Mouse (Mus musculus) hindbrain, postnatal 0 days (tissue): ENCODE results near the gene Ell. TPM values are rescaled to one million over a fixed set of nuclear protein-coding genes. Genes with fewer than 3 reads are reported as not detected.

Experiments
- ATAC-seq: fragments of 200-750 bp; cut with Nextera tagmentation; 2 replicates; pipeline ENCODE4 v1.8.0; 2017; ENCODE audit warnings: mild to moderate bottlenecking, moderate TSS enrichment, moderate library complexity
- DNase-seq: peaks from one replicate; pipeline ENCODE4 v3.0.0-alpha.2; 2015; ENCODE audit warnings: low spot score
- H3K27ac ChIP-seq: fragments of 300-500 bp; sonication (generic); 2 replicates; pipeline ENCODE4 v1.5.1; 2014; ENCODE audit warnings: mild to moderate bottlenecking
- H3K27me3 ChIP-seq: fragments of 300-500 bp; sonication (generic); 2 replicates; pipeline ENCODE4 v1.6.1; 2014; ENCODE audit warnings: low read length, mixed read lengths; ENCODE audit not compliant: insufficient read depth
- H3K36me3 ChIP-seq: fragments of 300-500 bp; sonication (generic); 2 replicates; pipeline ENCODE4 v1.6.1; 2014; ENCODE audit warnings: low read length, mixed read lengths; ENCODE audit not compliant: insufficient read depth
- H3K4me1 ChIP-seq: fragments of 300-500 bp; sonication (generic); 2 replicates; pipeline ENCODE4 v1.6.1; 2014; ENCODE audit warnings: antibody characterized with exemption, low read length, mixed read lengths; ENCODE audit not compliant: insufficient read depth
- H3K4me2 ChIP-seq: fragments of 300-500 bp; sonication (generic); 2 replicates; pipeline ENCODE4 v1.6.1; 2014; ENCODE audit warnings: low read depth, mild to moderate bottlenecking, low read length, moderate library complexity, mixed read lengths
- H3K4me3 ChIP-seq: fragments of 300-500 bp; sonication (generic); 2 replicates; pipeline ENCODE4 v1.5.1; 2014; ENCODE audit warnings: low read length
- H3K9ac ChIP-seq: fragments of 300-500 bp; sonication (generic); replicated peaks from 2 replicates; pipeline ENCODE4 v1.6.1; 2014; ENCODE audit warnings: mild to moderate bottlenecking, low read length, moderate library complexity, mixed read lengths
- H3K9me3 ChIP-seq: fragments of 300-500 bp; sonication (generic); 2 replicates; pipeline ENCODE4 v1.6.1; 2016; ENCODE audit warnings: low read length, mixed read lengths
- CTCF ChIP-seq: IDR thresholded peaks from 2 replicates; pipeline ENCODE4 v1.5.1; 2016; ENCODE audit warnings: antibody characterized with exemption, control low read depth, low read depth
- WGBS: fragments of 180-500 bp; shearing (Covaris S2); extraction: QIAGEN DNeasy Blood & Tissue Kit; methylation state at CpG from one replicate; pipeline ENCODE4 v1.1.7; 2014; 5-methylcytosine and 5-hydroxymethylcytosine counted together
- polyA plus RNA-seq: library from polyadenylated mRNA; unstranded; fragments of >200 nt; fragmentation: Nextera tagmentation; extraction: Ambion mirVana; gene quantifications from 2 replicates; pipeline ENCODE4 v1.2.1, GENCODE M21; 2015
- total RNA-seq: library from RNA; depleted of rRNA; stranded (reverse); fragments of >200 nt; gene quantifications from 2 replicates; pipeline ENCODE4 v1.2.3, GENCODE M21; 2014; rRNA removed

Gene Ell
- total RNA-seq, result 15.6 and 16.7 TPM in 2 replicates
- 10.0 and 10.8 TPM in 2 replicates for polyA plus RNA-seq

DNA sequence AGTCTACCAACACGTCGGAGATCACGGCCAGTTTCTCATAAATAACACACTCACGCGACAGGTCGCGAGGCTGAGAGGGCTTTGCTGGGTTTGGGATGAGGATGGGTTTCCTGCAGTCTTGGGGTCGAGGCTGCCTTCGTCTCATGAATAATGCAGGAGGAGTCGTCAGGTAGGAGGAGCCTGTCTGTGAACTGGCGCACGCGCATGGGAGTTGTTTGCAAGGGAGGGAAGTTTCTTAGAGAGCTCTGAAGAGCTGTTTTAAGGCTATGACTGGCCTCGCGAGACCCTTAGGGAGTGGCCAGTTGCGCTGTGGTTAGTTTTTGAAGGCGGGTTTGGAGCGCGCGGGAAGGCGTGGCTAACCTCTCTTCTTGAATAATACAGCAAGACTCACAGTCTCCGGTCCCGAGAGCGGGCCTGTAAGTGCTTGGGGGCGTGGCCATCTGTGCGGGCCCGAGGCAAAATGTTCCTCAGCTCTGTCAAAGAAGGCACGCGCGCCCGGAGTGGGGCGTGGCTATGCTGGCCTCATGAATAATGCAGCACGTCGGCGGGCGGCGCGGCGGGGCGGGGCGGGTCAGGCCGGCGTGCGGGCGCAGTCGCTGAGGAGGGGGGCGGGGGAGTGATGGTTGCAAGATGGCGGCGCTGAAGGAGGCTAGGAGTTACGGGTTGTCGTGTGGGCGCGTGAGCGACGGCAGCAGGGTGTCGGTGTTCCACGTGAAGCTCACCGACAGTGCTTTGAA is at the start of gene Ell:
Gene Ell, plus strand, starts transcription at position 381 of the 737 bp plus-strand sequence.
- Histone ChIP-seq H3K27me3 (no peaks in the 10 kb centered on the region), H3K27ac (peak within 1 kb of the TSS; percentile 90), H3K4me1 (peaks cover 14% of the 10 kb centered on the region; the same call in 1 of the 2 replicates), H3K4me2 (peak within 1 kb of the TSS; percentile 97), H3K4me3 (peak within 1 kb of the TSS; percentile 82), H3K36me3 (peaks cover 16% of the 10 kb centered on the region), H3K9ac (peak within 1 kb of the TSS; percentile 87), H3K9me3 (no peaks in the 10 kb centered on the region)
- ATAC-seq (peak; percentile 95), DNase-seq (peak; percentile 99)
- TF ChIP-seq CTCF, result no peak
- under 1% methylated on average over 57 of the region's 58 CpGs for whole genome bisulfite sequencing

DNA sequence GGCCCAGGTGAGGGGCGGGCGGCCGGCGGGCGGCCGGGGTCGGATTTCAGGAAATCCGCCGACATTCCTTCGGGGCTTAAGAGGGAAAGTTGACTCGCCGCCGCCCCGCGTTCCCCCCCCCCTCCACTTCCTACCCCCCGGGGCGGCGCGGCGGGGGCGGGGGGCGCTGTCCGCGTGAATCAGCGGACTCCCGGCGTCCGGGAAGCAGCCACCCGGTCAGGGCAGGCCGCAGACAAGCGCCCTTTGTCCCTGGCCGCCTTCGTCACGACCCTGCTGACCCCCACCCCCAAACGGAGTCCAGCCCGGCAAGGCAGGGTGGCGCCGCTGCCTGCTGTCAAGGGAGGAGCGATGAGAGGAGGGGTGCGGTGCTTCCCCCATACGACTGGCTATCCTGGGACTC is 49.7 kb upstream of the Ell start:
- peaks cover 8% of the 10 kb centered on the region; the same call in 1 of the 2 replicates for H3K4me1 ChIP-seq
- H3K27ac ChIP-seq, result no peak overlapping the region
- H3K36me3 ChIP-seq, result no peaks in the 10 kb centered on the region
- no peak for TF ChIP-seq CTCF
- no peak for ATAC-seq
- DNase-seq, result no peak
- peak overlapping the region; percentile 34; the same call in 1 of the 2 replicates for H3K4me2 ChIP-seq
- H3K4me3 ChIP-seq, result no peak overlapping the region; the same call in 1 of the 2 replicates
- H3K9ac ChIP-seq, result no peak overlapping the region
- H3K9me3 ChIP-seq, result no peaks in the 10 kb centered on the region
- peaks cover 63% of the 10 kb centered on the region for H3K27me3 ChIP-seq
- 2% methylated on average over 25 of the region's 41 CpGs for WGBS

DNA sequence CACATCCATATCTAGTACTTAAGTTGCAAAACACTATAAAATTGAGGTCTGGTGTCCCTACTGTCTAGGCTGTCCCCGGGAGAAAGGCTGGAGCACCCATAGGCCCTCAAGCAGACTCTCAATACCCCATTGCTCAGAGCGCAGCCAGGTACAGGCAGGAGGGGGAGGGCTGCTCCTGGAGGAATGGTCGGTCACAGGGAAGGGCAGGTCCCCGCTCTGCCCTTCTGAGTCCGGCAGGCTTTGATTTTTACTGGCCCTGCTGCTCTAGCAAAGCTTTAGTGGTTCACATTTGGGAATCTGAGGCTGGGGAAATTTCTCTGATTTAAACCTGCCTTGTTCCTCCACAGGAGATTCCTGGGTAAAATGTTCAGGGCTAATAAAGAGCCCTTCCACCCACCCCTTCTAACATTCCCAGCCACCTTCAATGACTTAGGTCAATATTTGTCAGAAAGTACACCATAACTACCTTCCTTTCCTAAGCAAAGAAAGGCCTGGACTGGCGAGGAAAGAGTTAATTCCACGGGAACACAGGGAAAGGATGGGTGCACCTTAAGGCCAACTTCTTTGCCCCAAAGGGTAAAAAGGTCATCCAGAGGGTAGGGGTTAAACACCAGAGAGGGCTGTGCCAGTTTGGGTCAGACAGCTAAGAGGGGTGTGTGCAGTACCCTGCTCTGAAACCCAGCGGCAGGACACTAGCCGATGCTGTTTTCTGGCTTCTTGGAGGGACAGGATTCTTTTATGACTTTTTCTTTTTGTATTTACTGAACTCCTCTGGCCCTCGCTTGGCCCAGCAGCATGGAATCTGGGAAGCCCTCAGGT is 49.0 kb upstream of the Ell start:
- H3K36me3 ChIP-seq, result no peaks in the 10 kb centered on the region
- H3K27ac ChIP-seq, result no peak overlapping the region
- H3K9me3 ChIP-seq, result no peaks in the 10 kb centered on the region
- no peak for TF ChIP-seq CTCF
- H3K4me2 ChIP-seq, result no peak overlapping the region
- no peak overlapping the region for H3K4me3 ChIP-seq
- ATAC-seq, result no peak
- WGBS, result 7% methylated on average over 10 of the region's 10 CpGs
- no peak for DNase-seq
- H3K4me1 ChIP-seq, result peaks cover 8% of the 10 kb centered on the region; the same call in 1 of the 2 replicates
- H3K27me3 ChIP-seq, result peaks cover 64% of the 10 kb centered on the region
- H3K9ac ChIP-seq, result no peak overlapping the region

DNA sequence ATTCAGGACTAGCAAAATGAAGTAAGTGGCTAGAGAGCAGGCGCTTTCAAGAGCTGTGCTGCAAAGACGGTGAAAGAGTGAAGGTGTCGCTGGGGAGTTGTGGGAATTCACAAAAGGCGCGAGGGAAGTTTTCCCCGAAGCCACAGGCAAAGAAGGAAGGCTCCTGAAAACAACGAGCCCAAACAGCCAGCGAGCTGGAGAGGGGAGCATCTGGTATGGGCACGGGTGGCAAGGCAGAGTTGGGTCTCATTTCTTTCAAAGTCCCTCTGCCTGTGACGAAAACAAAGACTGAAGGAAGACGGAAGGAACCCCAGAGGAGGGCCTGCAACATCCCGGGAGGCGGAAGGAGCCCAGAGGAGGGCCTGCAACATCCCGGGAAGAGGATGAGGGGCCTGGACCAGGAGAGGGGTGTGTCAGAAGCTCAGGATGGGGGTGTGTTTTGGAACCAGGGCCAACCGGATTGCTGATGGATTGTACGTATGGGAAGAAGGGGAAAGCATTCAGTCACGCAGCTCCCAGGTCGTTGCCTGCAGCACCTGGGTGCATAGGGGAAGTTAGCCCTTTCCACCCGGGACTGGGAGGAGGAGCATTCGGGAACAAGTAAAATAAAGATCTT is 48.3 kb upstream of the Ell start:
- Histone ChIP-seq H3K27ac (no peak overlapping the region), H3K9ac (no peak overlapping the region), H3K4me2 (no peak overlapping the region), H3K27me3 (peaks cover 69% of the 10 kb centered on the region), H3K36me3 (no peaks in the 10 kb centered on the region), H3K9me3 (no peaks in the 10 kb centered on the region), H3K4me3 (no peak overlapping the region), H3K4me1 (peaks cover 8% of the 10 kb centered on the region; the same call in 1 of the 2 replicates)
- 2% methylated on average over 20 of the region's 20 CpGs for WGBS
- DNase-seq (no peak), ATAC-seq (no peak)
- no peak for TF ChIP-seq CTCF

- WGBS, result 1% methylated on average over 52 of the region's 93 CpGs
- H3K4me3 ChIP-seq, result peak within 1 kb of the TSS; percentile 35
- no peaks in the 10 kb centered on the region for H3K36me3 ChIP-seq
- H3K9ac ChIP-seq, result peak within 1 kb of the TSS; percentile 31; the same call in 1 of the 2 replicates
- ATAC-seq, result peak; percentile 9; the same call in 1 of the 2 replicates
- H3K9me3 ChIP-seq, result no peaks in the 10 kb centered on the region
- TF ChIP-seq CTCF, result no peak
- H3K4me1 ChIP-seq, result peaks cover 7% of the 10 kb centered on the region; the same call in 1 of the 2 replicates
- peak within 1 kb of the TSS; percentile 62 for H3K4me2 ChIP-seq
- no peak for DNase-seq
- no peak within 1 kb of the TSS for H3K27ac ChIP-seq
- H3K27me3 ChIP-seq, result peaks cover 73% of the 10 kb centered on the region
Measured at GRCm38 (mm10) chr8:70492664-70493640, 46.3 kb upstream of the Ell start, which contains the start of gene Crlf1. Gene Crlf1, plus strand, starts transcription at chr8:70493158.
